Mouse (Mus musculus) liver, adult 2 months (tissue): ENCODE data around the gene Vps13c.

Experiments used
- CTCF ChIP-seq: fragments of 200-500 bp; IDR thresholded peaks from 2 replicates; pipeline ENCODE4 v1.5.1; 2011; ENCODE audit warnings: low read depth, low read length, control low read depth
- POLR2A ChIP-seq: fragments of 200-500 bp; IDR thresholded peaks from 2 replicates; pipeline ENCODE4 v1.6.1; 2011; ENCODE audit warnings: low read length, control low read depth; ENCODE audit not compliant: insufficient read depth; ENCODE audit errors: extremely low read depth

- TF ChIP-seq CTCF (no peak), POLR2A (no peak)
Observed at GRCm38 (mm10) chr9:68028631-68029030, 188.4 kb downstream of the Vps13c start.
